ENCODE assay signal across 8 mouse cellular contexts in genomic region chr6:128063501-128063900, GRCm38 (mm10).
DNase-seq lines count a peak whose midpoint lies in the region; ATAC-seq and TF ChIP-seq lines count a peak whose summit lies in the region.
"Had no signal": no experiment of that assay in that cellular context is flagged by ENCODE, and none has a peak within 500 bp of the region (broad histone marks: within the 10 kb centered on the region; RNA-seq: fewer than 3 reads in every experiment).

No protein-coding gene starts in this region.

- peaks cover 14% of the 10 kb centered on the region; the same call in 1 of the 2 replicates for H3K79me2 ChIP-seq in liver, adult 2 months (ENCODE audit: control insufficient read depth, insufficient read depth, low read length)

- intact Hi-C loops in left cerebral cortex, postnatal 25 days (cut with DNase I): no loop called here

- H3K4me1 ChIP-seq in liver, adult 2 months (ENCODE audit: control insufficient read depth, insufficient read depth, low read length): no peaks in the 10 kb centered on the region
- peaks cover 16% of the 10 kb centered on the region for H3K4me1 ChIP-seq in liver, embryonic 12.5 days

- no peak overlapping the region for H3K27ac ChIP-seq in liver, adult 2 months (replicated peaks; ENCODE audit: insufficient read depth, low read depth, low read length)
- no peak overlapping the region for H3K27ac ChIP-seq in liver, embryonic 12.5 days

- TF ChIP-seq POLR2A in liver, adult 2 months (IDR thresholded peaks at IDR 0.05; ENCODE audit: extremely low read depth, insufficient read depth, low read length): no peak

- no peak overlapping the region for H3K9ac ChIP-seq in liver, adult 2 months (ENCODE audit: low read depth, low read length)
- no peak overlapping the region for H3K9ac ChIP-seq in liver, embryonic 12.5 days

- DNase-seq in liver, adult 2 months (ENCODE audit: extremely low read depth, low read depth, low spot score): peak; percentile 27
- DNase-seq in T-cell, adult 2 months (ENCODE audit: low spot score): peak; percentile 3
- DNase-seq in c-Kit-positive CD71-positive TER-119-negative erythroid progenitor cells, embryonic 14.5 days (ENCODE audit: low read depth): peak; percentile 5
- DNase-seq in kidney, postnatal 36 days: peak; percentile 59 to 80
- DNase-seq in testis, postnatal 10 days (ENCODE audit: low spot score): peak; percentile 62
- no peak for DNase-seq in left cerebral cortex, postnatal 25 days (ENCODE audit: low spot score in 2 of 2)

- WGBS in liver, adult 2 months: 79% methylated on average over 1 of the region's 1 CpGs
- WGBS in liver, embryonic 12.5 days (ENCODE audit: insufficient replicate concordance): 77% methylated on average over 1 of the region's 1 CpGs

- no peak overlapping the region for H3K4me3 ChIP-seq in liver, adult 2 months (ENCODE audit: insufficient read depth, low read depth, low read length)
- no peak overlapping the region for H3K4me3 ChIP-seq in liver, embryonic 12.5 days
- H3K4me3 ChIP-seq: megakaryocyte, embryonic 14.5 days had no signal

- no peaks in the 10 kb centered on the region for H3K27me3 ChIP-seq in liver, adult 2 months (ENCODE audit: control insufficient read depth, insufficient read depth, low read length)
- no peaks in the 10 kb centered on the region for H3K27me3 ChIP-seq in liver, embryonic 12.5 days (replicated peaks)

- no peaks in the 10 kb centered on the region for H3K9me3 ChIP-seq in liver, embryonic 12.5 days (replicated peaks)
- H3K9me3 ChIP-seq: megakaryocyte, embryonic 14.5 days had no signal

- no peak overlapping the region for H3K4me2 ChIP-seq in liver, embryonic 12.5 days

- TF ChIP-seq CTCF in liver, adult 2 months (IDR thresholded peaks at IDR 0.05; ENCODE audit: low read depth, low read length): peak; percentile 78

- ATAC-seq in liver, embryonic 12.5 days: no peak

- H3K36me3 ChIP-seq in liver, adult 2 months (ENCODE audit: control insufficient read depth, insufficient read depth, low read length): no peaks in the 10 kb centered on the region
- H3K36me3 ChIP-seq in liver, embryonic 12.5 days: no peaks in the 10 kb centered on the region

Comparison
In these comparisons a context has a peak if more than half of its experiments do, and no peak if none do; other contexts are left out.
1. DNase-seq: peak in liver, adult 2 months (single experiment), T-cell, adult 2 months (single experiment), c-Kit-positive CD71-positive TER-119-negative erythroid progenitor cells, embryonic 14.5 days (single experiment), kidney, postnatal 36 days (2 of 2) and testis, postnatal 10 days (single experiment); none in left cerebral cortex, postnatal 25 days (0 of 2).